Mouse (Mus musculus) myocyte (in vitro differentiated cells): ENCODE measurements around the gene Rpp25l.

Experiments used
- E2F4 ChIP-seq: IDR thresholded peaks from one replicate; pipeline ENCODE4 v1.6.1; 2011; ENCODE audit warnings: mild to moderate bottlenecking, control low read depth, moderate library complexity; ENCODE audit not compliant: insufficient read depth
- MAX ChIP-seq: IDR thresholded peaks from one replicate; pipeline ENCODE4 v1.6.1; 2011; ENCODE audit warnings: low read depth, mild to moderate bottlenecking, control low read depth
- MYOD1 ChIP-seq, 3 experiments: IDR thresholded peaks; one replicate each; pipeline ENCODE4 v1.6.1; 2011; ENCODE audit warnings: control low read depth in 2 of 3, low read depth in 2 of 3, mild to moderate bottlenecking in 2 of 3, moderate library complexity in 1 of 3; ENCODE audit not compliant: insufficient read length in 2 of 3, control insufficient read depth in 1 of 3
- MYOG ChIP-seq, 3 experiments: IDR thresholded peaks; one replicate each; pipeline ENCODE4 v1.6.1; 2011; ENCODE audit warnings: control low read depth in 2 of 3, low read depth in 2 of 3, mild to moderate bottlenecking in 2 of 3; ENCODE audit not compliant: insufficient read length in 2 of 3, control insufficient read depth in 1 of 3, insufficient read depth in 1 of 3
- POLR2A ChIP-seq: IDR thresholded peaks from one replicate; pipeline ENCODE4 v1.6.1; 2011; ENCODE audit warnings: low read depth, mild to moderate bottlenecking, control low read depth, moderate library complexity; ENCODE audit not compliant: insufficient read length
- POLR2AphosphoS2 ChIP-seq: IDR thresholded peaks from one replicate; pipeline ENCODE4 v1.6.1; 2011; ENCODE audit warnings: low read depth, control low read depth; ENCODE audit not compliant: insufficient read length
- TCF3 ChIP-seq: IDR thresholded peaks from one replicate; pipeline ENCODE4 v1.6.1; 2011; ENCODE audit warnings: low read depth, control low read depth; ENCODE audit not compliant: insufficient read length
- USF1 ChIP-seq: IDR thresholded peaks from one replicate; pipeline ENCODE4 v1.6.1; 2011; ENCODE audit warnings: low read depth, mild to moderate bottlenecking, control low read depth, moderate library complexity

GRCm38 (mm10) chr4:41731052-41731765 is 17.9 kb upstream of the Rpp25l start, which contains the start of gene Arid3c:
- TF ChIP-seq POLR2A (no peak), POLR2AphosphoS2 (no peak), USF1 (no peak), MYOG (IDR thresholded peaks at IDR 0.05; ENCODE audit: control insufficient read depth in 1 of 3, insufficient read depth in 1 of 3, insufficient read length in 2 of 3, low read depth in 2 of 3) (no peak), MYOD1 (IDR thresholded peaks at IDR 0.05; ENCODE audit: control insufficient read depth in 1 of 3, insufficient read length in 2 of 3, low read depth in 2 of 3) (no peak), E2F4 (no peak), MAX (no peak), TCF3 (no peak)
